Mouse (Mus musculus): ENCODE measurements around the gene Cdh3. TPM values are rescaled to one million over a fixed set of nuclear protein-coding genes. Genes with fewer than 3 reads are reported as not detected.

Gene Cdh3
- not detected for polyA plus RNA-seq (2014; fragmentation: Illumina TruSeq; extraction: RNeasy Lipid Tissue Mini Kit (QIAGEN cat#74804); ENCODE audit: low read depth, low replicate concordance)

DNA sequence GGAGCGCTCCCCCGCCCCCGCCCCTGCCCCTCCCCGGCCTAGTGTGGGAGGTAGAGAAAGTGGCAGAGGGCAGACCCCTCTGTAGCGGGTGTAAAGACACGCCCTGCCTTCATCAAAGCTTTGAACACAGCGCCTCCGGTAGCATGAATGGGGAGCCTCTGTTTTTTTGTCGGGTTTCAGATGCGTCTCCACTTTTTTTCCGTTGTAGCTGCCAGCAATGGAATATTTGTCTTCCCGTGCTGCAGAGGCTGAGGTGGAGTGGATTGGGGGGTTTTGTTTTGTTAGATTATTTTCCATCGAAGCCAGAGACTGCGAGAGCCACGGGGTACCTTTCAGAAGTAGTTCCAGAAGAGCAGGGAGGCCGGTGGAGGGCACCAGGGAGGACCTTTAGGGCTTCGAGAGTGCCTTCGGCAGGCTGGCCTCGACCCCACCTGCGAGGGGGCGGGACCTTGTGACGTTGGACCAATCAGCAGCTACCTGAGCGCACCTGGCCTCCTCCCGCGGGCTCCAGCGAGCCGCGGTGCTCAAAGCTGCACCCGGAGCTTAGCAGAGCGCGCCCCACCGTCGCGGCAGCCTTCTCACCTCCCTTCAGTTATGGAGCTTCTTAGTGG lies at the start of gene Cdh3:
TSS of gene Cdh3 (plus strand) at position 527 of the 611 bp plus-strand sequence.

DNA sequence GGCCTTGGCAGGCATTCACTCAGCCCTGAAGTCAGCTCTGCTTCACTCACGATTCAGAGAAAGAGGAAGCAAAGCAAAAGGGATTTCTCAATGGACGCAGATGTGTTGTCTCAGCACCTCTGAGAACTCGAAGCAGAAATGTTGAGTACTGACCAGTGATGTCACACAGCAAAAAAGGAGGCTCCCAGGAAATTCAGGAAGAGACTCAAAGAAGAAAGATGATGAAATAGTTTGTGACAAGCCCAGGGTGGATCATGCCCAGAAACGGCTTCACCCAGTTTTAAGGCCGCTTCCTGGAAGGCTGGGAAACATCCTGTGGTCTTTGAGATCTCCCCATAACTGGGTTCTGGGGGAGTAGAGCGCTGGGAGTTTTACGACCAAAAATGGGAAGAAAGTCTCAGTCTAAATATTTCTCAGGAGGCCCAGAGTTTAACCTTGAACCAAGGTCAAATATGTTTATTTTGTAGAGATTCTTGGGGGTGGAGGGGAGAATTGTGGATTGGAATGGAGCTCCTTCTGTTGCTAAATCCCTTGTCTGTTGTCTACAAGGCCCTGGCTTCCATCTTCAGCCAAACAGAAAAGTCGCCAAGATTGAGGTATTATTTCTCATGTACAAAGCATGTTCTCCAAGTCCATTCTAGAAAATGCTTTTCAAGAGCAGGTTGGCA lies 10.5 kb upstream of the Cdh3 start, which contains the start of gene 6030452D12Rik:
TSS of gene 6030452D12Rik (plus strand) at position 505 of the 668 bp plus-strand sequence.

DNA sequence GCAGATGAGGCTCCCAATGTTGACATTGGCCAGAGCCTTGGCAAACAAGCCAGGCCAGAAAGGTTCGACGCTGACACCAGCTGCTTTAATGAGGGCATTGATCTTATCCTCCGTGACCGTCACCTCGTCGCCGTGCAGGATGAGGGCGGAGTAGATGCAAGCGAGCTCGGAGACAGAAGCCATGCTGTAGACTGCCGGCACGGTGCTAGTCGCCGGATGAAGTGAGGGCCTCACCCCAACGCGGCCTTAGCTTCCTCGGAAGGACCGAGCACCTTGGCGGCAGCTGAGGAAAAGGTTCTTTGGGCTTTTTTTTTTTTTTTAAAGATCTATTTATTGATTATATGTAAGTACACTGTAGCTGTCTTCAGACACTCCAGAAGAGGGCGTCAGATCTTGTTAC lies 62.5 kb downstream of the Cdh3 start, which contains the start of gene Gm10073:
TSS of gene Gm10073 (minus strand) at position 294 of the 400 bp plus-strand sequence.

DNA sequence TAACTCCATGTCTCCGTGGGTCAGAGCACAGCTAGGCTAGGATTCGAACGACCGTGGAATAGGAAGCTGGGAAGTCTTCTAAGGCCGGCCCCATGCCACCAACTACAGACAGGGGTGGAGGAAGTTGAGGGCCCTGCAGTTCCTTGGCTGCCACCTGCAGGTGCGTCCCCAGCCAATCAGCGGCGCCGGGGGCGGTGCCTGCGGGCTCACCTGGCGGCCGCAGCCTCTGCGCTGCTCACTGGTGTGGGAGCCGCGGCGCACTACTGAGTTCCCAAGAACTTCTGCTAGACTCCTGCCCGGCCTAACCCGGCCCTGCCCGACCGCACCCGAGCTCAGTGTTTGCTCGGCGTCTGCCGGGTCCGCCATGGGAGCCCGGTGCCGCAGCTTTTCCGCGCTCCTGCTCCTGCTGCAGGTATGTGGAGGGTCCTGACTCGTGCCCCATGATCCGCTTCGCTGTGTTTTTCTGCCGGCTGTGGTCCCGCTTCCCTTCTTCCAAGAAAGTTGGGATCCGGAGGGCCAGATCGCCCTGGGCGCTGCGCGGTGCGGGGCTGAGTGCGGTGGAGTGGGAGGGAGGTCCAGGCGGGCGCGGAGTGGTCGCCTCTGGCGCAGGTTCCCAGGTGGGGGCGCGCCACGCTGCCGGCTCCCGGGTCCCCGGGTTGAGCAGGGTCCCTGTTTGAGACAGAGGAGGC lies 92.6 kb downstream of the Cdh3 start, which contains the start of gene Cdh1:
TSS of gene Cdh1 (plus strand) at position 221 of the 689 bp plus-strand sequence.

Other genes with a start within 250 kb of the Cdh3 start
- gene Smpd3, start 172.9 kb upstream of the Cdh3 start, polyA plus RNA-seq (2014; fragmentation: Illumina TruSeq; extraction: RNeasy Lipid Tissue Mini Kit (QIAGEN cat#74804); ENCODE audit: low read depth, low replicate concordance), result 0.29 TPM
- 1.1 TPM for gene Zfp90, start 95.6 kb upstream of the Cdh3 start, polyA plus RNA-seq (2014; fragmentation: Illumina TruSeq; extraction: RNeasy Lipid Tissue Mini Kit (QIAGEN cat#74804); ENCODE audit: low read depth, low replicate concordance)
- gene 6030452D12Rik, start 10.4 kb upstream of the Cdh3 start, polyA plus RNA-seq (2014; fragmentation: Illumina TruSeq; extraction: RNeasy Lipid Tissue Mini Kit (QIAGEN cat#74804); ENCODE audit: low read depth, low replicate concordance), result not detected
- gene Gm10073, start 62.6 kb downstream of the Cdh3 start, polyA plus RNA-seq (2014; fragmentation: Illumina TruSeq; extraction: RNeasy Lipid Tissue Mini Kit (QIAGEN cat#74804); ENCODE audit: low read depth, low replicate concordance), result not detected
- gene Cdh1, start 92.5 kb downstream of the Cdh3 start, polyA plus RNA-seq (2014; fragmentation: Illumina TruSeq; extraction: RNeasy Lipid Tissue Mini Kit (QIAGEN cat#74804); ENCODE audit: low read depth, low replicate concordance), result 28.3 TPM
- gene Tango6, start 172.2 kb downstream of the Cdh3 start, polyA plus RNA-seq (2014; fragmentation: Illumina TruSeq; extraction: RNeasy Lipid Tissue Mini Kit (QIAGEN cat#74804); ENCODE audit: low read depth, low replicate concordance), result 0.64 TPM